Mouse (Mus musculus) megakaryocyte, embryonic 14.5 days (primary cell): Measurements from ENCODE around the gene Fam129b.

Experiments
- FLI1 ChIP-seq: IDR thresholded peaks from 2 replicates; pipeline ENCODE4 v1.6.1; 2012; ENCODE audit warnings: low read length, inconsistent platforms, mixed read lengths
- GATA1 ChIP-seq: IDR thresholded peaks from 3 replicates; pipeline ENCODE4 v1.6.1; 2012; ENCODE audit warnings: mixed read lengths, low read length, inconsistent platforms, borderline replicate concordance

DNA sequence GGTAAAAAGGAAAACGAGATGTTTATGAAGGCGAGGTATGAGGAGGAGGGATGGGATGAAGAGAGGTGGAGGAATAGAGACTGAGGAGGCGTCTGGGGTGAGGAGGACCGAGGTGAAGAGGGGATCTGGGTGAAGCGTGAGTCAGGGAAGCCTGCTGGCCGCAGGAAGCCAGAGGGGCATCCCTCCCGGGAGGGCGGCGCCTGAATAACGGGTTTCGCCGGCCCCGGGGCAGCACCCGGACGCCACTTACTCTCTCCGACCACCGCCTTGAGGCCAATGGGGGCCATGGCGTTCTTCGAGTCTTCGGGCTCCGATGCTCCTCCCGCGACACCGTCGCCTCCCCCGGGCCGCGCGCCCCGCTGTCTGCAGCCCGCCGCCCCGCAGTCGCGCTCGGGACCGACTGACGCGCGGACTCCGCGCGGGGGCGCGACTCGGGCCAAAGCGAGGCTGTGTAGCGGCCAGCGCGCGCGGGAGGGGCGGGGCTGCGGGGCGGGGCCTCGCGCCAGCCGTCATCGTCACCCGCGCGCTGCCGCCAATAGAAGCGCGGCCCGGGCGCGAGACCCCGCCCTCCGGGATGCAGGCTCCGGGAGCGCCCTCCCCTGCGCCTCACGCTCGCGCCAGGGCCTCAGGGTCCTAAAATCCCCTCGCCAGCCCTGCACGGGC is 29.0 kb upstream of the Fam129b start, which contains the start of gene Stxbp1:
- no peak for TF ChIP-seq FLI1
- no peak for TF ChIP-seq GATA1
